Mouse (Mus musculus) urinary bladder, postnatal 36 days (tissue): ENCODE measurements around the gene Myoc.
A peak's percentile ranks its signal among the peaks of the same experiment; 100 is the strongest.

ENCODE experiments used
- DNase-seq, 2 experiments: peaks; one replicate each; pipeline ENCODE4 v3.0.0; 2022; ENCODE audit warnings: low spot score in 2 of 2, mixed read lengths in 1 of 2

The Myoc gene

GRCm38 (mm10) chr1:162648416-162648815 lies 9.5 kb downstream of the Myoc start:
- no peak for DNase-seq

- DNase-seq, result no peak
These were observed 19.2 kb downstream of the Myoc start, which contains the start of gene Myocos for GRCm38 (mm10) chr1:162658119-162658518. TSS of gene Myocos (minus strand) at chr1:162658219.

- DNase-seq, result no peak
These were observed 21.4 kb downstream of the Myoc start for GRCm38 (mm10) chr1:162660276-162660860.

GRCm38 (mm10) chr1:162664826-162665475 lies 26.0 kb downstream of the Myoc start:
- DNase-seq, result peak; percentile 44 to 73

- DNase-seq, result no peak
These were observed 26.7 kb downstream of the Myoc start for GRCm38 (mm10) chr1:162665486-162666174.

- DNase-seq, result no peak
These were observed 54.8 kb downstream of the Myoc start for GRCm38 (mm10) chr1:162693721-162694120.

- no peak for DNase-seq
These were observed 58.9 kb downstream of the Myoc start for GRCm38 (mm10) chr1:162697866-162698265.
